Mouse (Mus musculus): ENCODE measurements at regions not wholly inside any gene's neighbourhood (a gene's known extent, or its start where the extent isn't known, plus 50 kb on each side); places are given as distances from the start of the nearest gene placed in this dataset.

DNA sequence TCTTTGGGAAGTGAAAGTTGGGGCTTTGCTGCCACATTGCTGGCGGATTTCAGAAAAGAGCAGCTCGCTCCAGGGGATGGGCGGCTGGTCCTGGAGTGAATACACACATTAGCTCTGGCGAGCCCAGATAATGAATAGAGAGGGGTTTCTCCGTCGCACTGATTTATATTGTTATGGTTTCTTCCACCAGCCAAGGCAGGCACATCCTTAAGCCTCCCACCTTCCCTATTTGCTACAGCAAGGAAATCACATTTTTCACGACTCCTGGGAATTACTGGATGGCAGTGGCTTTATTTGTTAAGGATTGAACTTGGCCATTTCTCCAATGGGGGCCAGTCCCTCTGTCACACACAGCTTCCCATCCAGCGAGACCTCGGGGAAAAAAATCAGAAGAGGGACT is 71.3 kb upstream of the Aldh1b1 start:
- TF ChIP-seq CTCF (conservative IDR thresholded peaks at IDR 0.05; ENCODE audit: low read length), result no peak
- no peak for TF ChIP-seq POU5F1 (IDR thresholded peaks at IDR 0.05; ENCODE audit: borderline replicate concordance, low read length)
- TF ChIP-seq NANOG (IDR thresholded peaks at IDR 0.05; ENCODE audit: borderline replicate concordance, low read length), result no peak
